Mouse (Mus musculus) left cerebral cortex, postnatal 4 days (tissue): ENCODE data around the gene Aff3. TPM values are rescaled to one million over a fixed set of nuclear protein-coding genes. Genes with fewer than 3 reads are reported as not detected.

Source experiments
- DNase-seq: peaks from one replicate; pipeline ENCODE4 v3.0.0-alpha.2; 2022
- intact Hi-C: fragments of 180-260 bp; cut with DNase I; formaldehyde crosslinking; loops from one replicate; pipeline ENCODE4 v1.15.1; 2025
- total RNA-seq, 2 experiments: library from RNA; stranded (reverse); gene quantifications; 2 replicates each; pipeline ENCODE4 v1.2.3; 2021

Gene Aff3
- total RNA-seq, 2 experiments from 2014 or later, result 159 to 167 TPM

DNA sequence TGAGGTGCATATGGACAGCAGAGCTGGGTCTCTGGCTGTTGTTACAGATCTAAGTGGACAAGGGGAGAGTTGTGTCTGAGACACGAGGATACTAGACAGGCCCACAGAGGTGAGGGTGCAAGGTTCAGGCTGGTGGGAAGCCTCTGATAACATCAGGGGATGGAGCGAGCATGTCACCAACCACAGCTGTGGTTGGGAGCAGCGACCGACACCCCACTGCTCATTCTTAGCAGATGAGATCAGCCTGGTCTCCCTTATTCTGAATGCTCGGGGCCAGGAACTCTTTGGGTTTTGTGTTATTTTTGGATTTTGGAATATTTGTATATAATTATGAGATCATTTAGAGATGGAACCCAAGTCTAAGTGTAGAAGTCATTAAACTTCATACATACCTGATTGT, 452.4 kb downstream of the Aff3 start:
- intact Hi-C loops, result no loop called here

GRCm38 (mm10) chr1:38202475-38203183, 462.1 kb downstream of the Aff3 start:
- DNase-seq, result peak; percentile 49
- intact Hi-C loops, result no loop called here

More for the DNA sequence above, 452.4 kb downstream of the Aff3 start:
- DNase-seq, result no peak

- DNase-seq, result no peak
- intact Hi-C loops, result no loop called here
Measured at GRCm38 (mm10) chr1:38201796-38202195, 463.0 kb downstream of the Aff3 start.

DNA sequence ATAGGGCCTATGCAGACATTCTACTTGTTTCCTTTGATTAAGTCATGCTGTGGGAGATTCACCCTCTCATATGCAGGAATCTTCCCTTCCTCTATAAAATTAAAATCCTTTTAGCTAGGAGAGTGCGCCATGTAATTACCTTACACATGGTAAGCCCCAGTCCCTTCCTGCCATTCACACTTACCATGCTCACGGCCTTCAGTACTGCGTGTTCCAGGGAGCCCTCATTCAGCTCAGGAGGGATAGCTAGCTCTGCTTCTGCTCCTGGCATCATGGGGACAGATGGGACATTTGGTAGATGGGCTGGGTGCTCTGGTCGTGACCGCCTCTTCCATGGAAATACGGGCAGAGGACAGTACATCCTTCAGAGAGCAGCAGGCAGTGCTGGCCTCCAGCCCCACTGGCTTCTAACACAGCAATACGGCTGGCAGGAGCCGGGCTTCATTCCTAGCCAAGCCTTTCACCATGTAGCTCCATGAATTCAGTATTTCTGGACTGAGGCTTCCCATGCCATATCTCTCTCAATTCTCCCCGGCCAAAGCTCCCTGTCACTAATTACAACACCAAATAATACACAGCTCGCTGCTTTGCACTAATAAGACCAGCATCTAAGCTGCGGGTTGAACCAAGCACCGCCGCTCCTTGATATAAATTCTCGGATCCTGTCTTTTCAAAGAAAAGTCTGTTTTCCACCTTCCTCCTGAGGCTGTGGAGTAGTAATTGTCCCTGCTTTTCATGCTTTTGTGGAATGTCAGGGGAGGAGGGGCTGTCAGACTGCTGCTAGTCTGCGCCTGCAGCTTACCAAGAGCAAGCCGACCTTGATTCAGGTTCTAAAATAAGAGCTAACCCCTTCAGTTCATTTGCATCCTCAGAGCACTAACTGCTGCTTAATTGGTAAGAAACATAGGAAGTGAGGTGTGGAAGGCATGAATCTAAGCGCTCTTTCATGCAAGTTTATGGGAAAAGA, 464.8 kb downstream of the Aff3 start:
- intact Hi-C loops, result no loop called here
- DNase-seq, result peak; percentile 92

DNA sequence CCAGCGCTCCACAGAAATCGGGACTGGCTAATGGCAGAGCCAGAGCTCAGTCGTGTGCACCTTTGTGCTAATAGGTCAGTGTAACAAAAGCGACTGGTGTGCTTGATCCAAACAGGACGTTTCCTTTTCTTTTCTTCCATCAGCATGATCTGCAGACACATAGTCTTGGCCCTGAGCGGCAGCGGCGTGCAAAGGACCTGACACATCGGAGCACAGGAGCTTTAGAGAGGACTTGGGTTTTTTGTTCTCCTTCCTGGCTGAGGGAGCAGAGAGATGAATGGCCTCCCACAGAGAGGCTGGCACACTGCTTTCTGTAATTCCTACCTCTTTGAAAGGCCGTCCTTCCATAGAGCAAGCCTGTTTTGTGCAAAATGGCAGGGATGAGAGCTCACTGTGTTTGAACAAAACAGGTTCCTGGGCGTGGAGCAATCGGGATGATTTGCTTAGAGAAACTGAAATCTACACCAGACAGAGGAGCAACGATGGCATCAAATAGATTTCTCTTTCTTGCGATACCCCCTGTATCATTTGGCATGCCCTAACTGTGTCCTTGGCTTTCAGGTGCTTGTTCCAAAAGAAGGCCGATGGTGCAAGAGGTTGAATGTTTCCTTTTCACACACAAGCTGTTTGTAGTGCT, 466.2 kb downstream of the Aff3 start:
- intact Hi-C loops, result no loop called here
- peak; percentile 73 for DNase-seq

- no peak for DNase-seq
- intact Hi-C loops, result no loop called here
Measured at GRCm38 (mm10) chr1:38197145-38197682, 467.5 kb downstream of the Aff3 start.

DNA sequence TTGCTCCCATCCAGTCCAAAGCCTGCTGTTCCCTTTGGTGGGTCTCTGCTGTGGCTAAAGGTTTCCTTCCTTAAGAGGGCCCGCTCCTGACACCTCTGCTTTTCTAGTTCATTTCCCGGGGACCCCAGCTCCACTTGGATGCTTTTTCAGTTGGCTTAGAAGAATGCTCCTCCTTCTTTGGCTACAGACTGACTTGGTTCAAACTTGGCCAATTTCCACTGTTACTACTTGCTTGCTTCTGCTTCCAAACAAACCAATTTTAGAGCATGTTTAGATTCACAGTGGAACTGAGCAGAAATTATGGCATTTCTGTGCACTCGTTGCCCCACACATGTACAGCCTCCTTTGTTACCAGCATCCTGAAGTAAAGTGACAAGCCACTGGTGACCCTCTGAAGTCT, 469.0 kb downstream of the Aff3 start:
- intact Hi-C loops, result no loop called here
- DNase-seq, result no peak

- DNase-seq, result no peak
- intact Hi-C loops, result loop anchor here (5.0 to 10.0 kb wide), 3 partner anchors 209 to 601 kb away; no protein-coding TSS in a partner anchor
Measured at GRCm38 (mm10) chr1:38186227-38186545, 478.6 kb downstream of the Aff3 start.

- DNase-seq, result peak; percentile 85
- intact Hi-C loops, result loop anchor here (5.0 to 10.0 kb wide), 3 partner anchors 209 to 602 kb away; no protein-coding TSS in a partner anchor
Measured at GRCm38 (mm10) chr1:38185517-38186226, 479.1 kb downstream of the Aff3 start.

DNA sequence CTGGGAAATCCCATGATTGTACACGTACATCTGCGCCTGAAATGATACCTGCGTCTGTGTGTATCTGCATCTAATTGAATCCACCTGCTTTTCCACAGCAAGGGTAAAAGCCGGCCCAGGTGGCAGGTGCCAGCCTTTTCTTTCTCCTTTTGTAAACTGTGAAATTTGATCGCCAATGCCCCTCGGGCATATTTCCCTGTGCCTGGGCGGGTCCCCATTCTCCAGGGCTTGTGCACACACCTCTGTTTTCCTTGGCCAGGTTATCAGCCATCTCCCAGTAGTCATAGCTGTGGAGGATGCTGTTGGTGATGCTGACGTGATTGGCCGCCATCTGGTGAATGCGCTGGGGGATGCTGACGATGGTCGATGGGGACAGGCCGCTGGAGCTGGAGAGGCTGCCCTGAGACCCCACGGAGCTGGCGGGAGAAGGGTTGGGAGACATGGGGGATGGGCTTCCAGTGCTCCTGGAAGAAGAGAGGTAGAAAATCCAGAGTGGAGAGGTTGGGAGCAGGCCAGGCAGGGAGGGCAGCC, 483.7 kb downstream of the Aff3 start:
- intact Hi-C loops, result loop anchor here (10.0 kb wide), 1 partner anchor 214 kb away; no protein-coding TSS in a partner anchor
- DNase-seq, result no peak

GRCm38 (mm10) chr1:38178929-38179328, 485.8 kb downstream of the Aff3 start:
- DNase-seq, result no peak
- intact Hi-C loops, result no loop called here

DNA sequence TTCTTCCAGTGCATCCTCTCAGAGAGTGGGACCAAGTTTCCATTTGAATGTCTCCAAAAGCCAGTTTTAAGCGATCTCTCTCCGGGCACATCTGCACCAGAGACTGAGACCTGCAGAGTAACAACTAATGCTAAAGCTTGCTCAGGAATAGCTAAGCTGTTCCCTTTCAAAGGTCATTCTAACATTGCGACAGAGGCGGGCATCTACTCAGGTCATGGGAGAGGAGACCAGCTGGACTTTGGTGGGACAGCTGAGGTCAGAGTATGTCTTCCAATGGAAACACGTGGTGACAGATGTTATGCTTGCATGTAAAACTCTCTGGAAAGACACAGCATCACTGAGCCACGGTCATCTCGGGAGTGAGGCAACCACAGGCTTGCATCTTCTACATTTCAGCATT, 488.7 kb downstream of the Aff3 start:
- no peak for DNase-seq
- intact Hi-C loops, result no loop called here

- no peak for DNase-seq
- intact Hi-C loops, result no loop called here
Measured at GRCm38 (mm10) chr1:38171874-38172273, 492.9 kb downstream of the Aff3 start.

- intact Hi-C loops, result no loop called here
- DNase-seq, result no peak
Measured at GRCm38 (mm10) chr1:38165696-38166095, 499.1 kb downstream of the Aff3 start.

DNA sequence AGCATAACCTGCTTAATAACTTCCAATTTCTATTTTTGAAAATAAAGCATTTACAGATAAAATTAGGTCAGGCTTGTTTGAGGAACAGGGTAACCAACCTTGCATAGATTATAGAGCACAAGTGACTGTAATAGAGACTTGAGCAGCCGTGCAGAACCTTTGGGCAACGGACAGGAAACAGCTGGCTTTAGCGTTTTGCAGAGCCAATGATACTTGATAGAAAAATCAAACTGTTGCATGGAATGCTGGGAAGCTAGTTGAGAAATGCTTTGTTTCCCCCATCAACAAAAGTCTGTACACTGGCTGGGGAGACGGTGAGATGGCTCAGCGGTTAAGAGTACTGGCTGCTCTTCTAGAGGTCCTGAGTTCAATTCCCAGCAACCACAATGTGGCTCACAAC, 514.7 kb downstream of the Aff3 start:
- intact Hi-C loops, result no loop called here
- no peak for DNase-seq

DNA sequence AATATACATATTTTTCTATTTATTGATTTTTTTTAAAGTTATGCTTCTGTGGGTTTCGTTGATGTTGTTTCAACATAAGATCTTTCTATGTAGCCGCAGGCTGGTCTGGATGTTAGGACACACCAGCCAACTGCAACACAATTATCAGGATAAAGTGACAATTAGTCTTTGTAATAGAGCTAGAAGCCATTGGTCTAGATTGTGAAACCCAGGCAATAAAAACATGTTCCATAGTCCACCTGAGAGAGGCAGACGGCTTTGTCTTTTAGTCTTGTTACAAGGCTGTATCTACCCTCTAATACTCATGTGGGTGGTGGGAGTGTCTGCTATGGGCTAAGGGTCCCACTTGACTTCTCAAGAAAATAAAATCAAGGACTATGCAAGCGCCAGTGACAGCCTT, 518.7 kb downstream of the Aff3 start:
- intact Hi-C loops, result no loop called here
- DNase-seq, result no peak

- intact Hi-C loops, result no loop called here
- no peak for DNase-seq
Measured at GRCm38 (mm10) chr1:38141371-38141770, 523.4 kb downstream of the Aff3 start.

GRCm38 (mm10) chr1:38140911-38141310, 523.8 kb downstream of the Aff3 start:
- no peak for DNase-seq
- intact Hi-C loops, result no loop called here

GRCm38 (mm10) chr1:38139396-38139795, 525.4 kb downstream of the Aff3 start:
- intact Hi-C loops, result no loop called here
- DNase-seq, result peak; percentile 21

DNA sequence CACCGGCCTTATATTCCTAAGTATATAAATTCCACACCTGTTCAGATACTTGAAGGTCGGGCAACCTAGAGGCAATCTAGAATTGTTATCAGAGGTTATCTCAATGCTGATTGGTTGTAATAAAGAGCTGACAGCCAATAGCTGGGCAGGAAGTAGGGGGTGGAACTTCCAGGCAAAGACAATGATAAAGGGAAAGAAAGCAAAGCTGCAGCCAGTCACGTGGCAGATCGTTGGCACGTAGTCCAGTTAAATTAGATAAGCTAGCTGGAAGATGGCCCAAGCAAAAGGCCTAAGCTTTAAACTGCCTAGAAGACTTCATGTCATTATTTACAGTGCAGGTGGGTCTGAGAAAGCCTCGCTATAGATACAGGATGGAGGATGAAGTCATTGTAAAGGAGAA, 531.8 kb downstream of the Aff3 start:
- intact Hi-C loops, result no loop called here
- DNase-seq, result no peak
